Mouse (Mus musculus) forebrain, postnatal 0 days (tissue): Measurements from ENCODE around the gene Etnppl. TPM values are rescaled to one million over a fixed set of nuclear protein-coding genes. Genes with fewer than 3 reads are reported as not detected.

ENCODE experiments used
- ATAC-seq: fragments of 200-750 bp; cut with Nextera tagmentation; 2 replicates; pipeline ENCODE4 v1.8.0; 2017; ENCODE audit warnings: mild to moderate bottlenecking, moderate library complexity
- DNase-seq: peaks from one replicate; pipeline ENCODE4 v3.0.0-alpha.2; 2015
- H3K27ac ChIP-seq: fragments of 300-500 bp; sonication (generic); 2 replicates; pipeline ENCODE4 v1.5.1; 2014; ENCODE audit warnings: low read depth, mild to moderate bottlenecking, antibody characterized with exemption, low read length, moderate library complexity, mixed read lengths
- H3K27me3 ChIP-seq: fragments of 300-500 bp; sonication (generic); 2 replicates; pipeline ENCODE4 v1.6.1; 2014; ENCODE audit warnings: mild to moderate bottlenecking, low read length, mixed read lengths; ENCODE audit not compliant: insufficient read depth
- H3K36me3 ChIP-seq: fragments of 300-500 bp; sonication (generic); 2 replicates; pipeline ENCODE4 v1.6.1; 2014; ENCODE audit warnings: mild to moderate bottlenecking, moderate library complexity; ENCODE audit not compliant: insufficient read depth
- H3K4me1 ChIP-seq: fragments of 300-500 bp; sonication (generic); 2 replicates; pipeline ENCODE4 v1.6.1; 2014; ENCODE audit warnings: antibody characterized with exemption; ENCODE audit not compliant: insufficient read depth
- H3K4me2 ChIP-seq: fragments of 300-500 bp; sonication (generic); 2 replicates; pipeline ENCODE4 v1.6.1; 2014; ENCODE audit warnings: low read depth, mild to moderate bottlenecking, moderate library complexity
- H3K4me3 ChIP-seq: fragments of 300-500 bp; sonication (generic); 2 replicates; pipeline ENCODE4 v1.5.1; 2014; ENCODE audit warnings: low read depth, low read length, mixed read lengths
- H3K9ac ChIP-seq: fragments of 300-500 bp; sonication (generic); 2 replicates; pipeline ENCODE4 v1.6.1; 2014; ENCODE audit warnings: mild to moderate bottlenecking
- H3K9me3 ChIP-seq: fragments of 300-500 bp; sonication (generic); 2 replicates; pipeline ENCODE4 v1.6.1; 2016; ENCODE audit warnings: low read length
- CTCF ChIP-seq: sonication (generic); IDR thresholded peaks from 2 replicates; pipeline ENCODE4 v1.5.1; 2016; ENCODE audit warnings: antibody characterized with exemption, control low read depth, low read depth
- WGBS: fragments of 180-500 bp; shearing (Covaris S2); extraction: QIAGEN DNeasy Blood & Tissue Kit; methylation state at CpG from one replicate; pipeline ENCODE4 v1.1.7; 2014; 5-methylcytosine and 5-hydroxymethylcytosine counted together
- polyA plus RNA-seq: library from polyadenylated mRNA; unstranded; fragments of >200 nt; fragmentation: Nextera tagmentation; extraction: Ambion mirVana; gene quantifications from 2 replicates; pipeline ENCODE4 v1.2.1, GENCODE M21; 2015
- total RNA-seq: library from RNA; depleted of rRNA; stranded (reverse); fragments of >200 nt; gene quantifications from 2 replicates; pipeline ENCODE4 v1.2.3, GENCODE M21; 2014; rRNA removed

Gene Etnppl
- total and polyA plus RNA-seq, 2 experiments from 2014 or later = 0.05 TPM; not detected in 1

- DNase-seq = no peak
- whole genome bisulfite sequencing = 100% methylated on average over 1 of the region's 1 CpGs
- Histone ChIP-seq H3K9ac (no peak overlapping the region), H3K36me3 (no peaks in the 10 kb centered on the region), H3K27me3 (no peaks in the 10 kb centered on the region), H3K9me3 (no peaks in the 10 kb centered on the region), H3K4me2 (no peak overlapping the region), H3K27ac (no peak overlapping the region), H3K4me1 (no peaks in the 10 kb centered on the region), H3K4me3 (no peak overlapping the region)
- no peak for ATAC-seq
- TF ChIP-seq CTCF = no peak
Observed at GRCm38 (mm10) chr3:130687051-130687450, 69.8 kb downstream of the Etnppl start.

Other genes with a start within 250 kb of the Etnppl start
- 118 and 146 TPM in 2 replicates for gene Ostc, start 92.0 kb downstream of the Etnppl start, total RNA-seq
- 186 and 197 TPM in 2 replicates for gene Ostc, start 92.0 kb downstream of the Etnppl start, polyA plus RNA-seq
- 609 and 774 TPM in 2 replicates for gene Rpl34, start 113.0 kb downstream of the Etnppl start, total RNA-seq
- 566 and 750 TPM in 2 replicates for gene Rpl34, start 113.0 kb downstream of the Etnppl start, polyA plus RNA-seq